ENCODE assay signal across 30 mouse cellular contexts in the genomic region with DNA sequence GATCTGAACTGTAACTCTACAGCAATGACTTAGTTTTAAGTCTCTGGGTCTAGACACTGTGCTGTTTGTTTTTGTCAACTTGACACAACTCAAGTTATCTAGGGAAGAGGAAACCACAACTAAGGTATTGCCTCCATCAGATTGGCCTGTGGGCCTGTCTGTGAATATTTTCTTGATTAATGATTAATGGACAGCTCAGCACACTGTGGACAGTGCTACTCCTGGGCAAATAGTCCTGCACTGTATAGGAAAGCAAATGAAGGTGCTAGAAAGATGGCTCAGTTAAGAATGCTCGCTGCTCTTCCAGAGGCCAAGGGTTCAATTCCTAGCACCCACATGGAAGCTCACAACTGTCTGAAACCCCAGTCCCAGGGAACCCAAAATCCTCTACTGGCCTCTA. TPM values are rescaled to one million over a fixed set of nuclear protein-coding genes. Genes with fewer than 3 reads are reported as not detected.
DNase-seq lines count a peak whose midpoint lies in the region; ATAC-seq and TF ChIP-seq lines count a peak whose summit lies in the region.
"Had no signal": no experiment of that assay in that cellular context is flagged by ENCODE, and none has a peak within 500 bp of the region (broad histone marks: within the 10 kb centered on the region; RNA-seq: fewer than 3 reads in every experiment).

No protein-coding gene starts in this region.

- no peaks in the 10 kb centered on the region; the same call in 1 of the 2 replicates for H3K36me3 ChIP-seq in kidney, adult 2 months (ENCODE audit: control insufficient read depth, insufficient read depth, low read length)
- H3K36me3 ChIP-seq in liver, embryonic 11.5 days (ENCODE audit: control insufficient read depth, insufficient read depth, low read length) = peaks cover 3% of the 10 kb centered on the region; the same call in 1 of the 2 replicates
- H3K36me3 ChIP-seq in liver, embryonic 16.5 days (ENCODE audit: control insufficient read depth, insufficient read depth) = no peaks in the 10 kb centered on the region

- no peak overlapping the region for H3K4me3 ChIP-seq in kidney, adult 2 months (ENCODE audit: insufficient read depth, low read depth, low read length)
- H3K4me3 ChIP-seq in liver, embryonic 11.5 days (ENCODE audit: low read depth, low read length) = no peak overlapping the region
- no peak overlapping the region for H3K4me3 ChIP-seq in liver, embryonic 16.5 days (ENCODE audit: low read depth, low read length)
- H3K4me3 ChIP-seq: embryonic facial prominence, embryonic 10.5 days; embryonic facial prominence, embryonic 15.5 days; forebrain, embryonic 13.5 days; gastrocnemius, adult 2 months; heart, adult 2 months; heart, embryonic 12.5 days; hindbrain, embryonic 15.5 days; layer of hippocampus, adult 2 months; limb, embryonic 13.5 days had no signal

- no peak overlapping the region for H3K9ac ChIP-seq in liver, embryonic 11.5 days (ENCODE audit: low read depth, low read length)
- H3K9ac ChIP-seq in liver, embryonic 16.5 days (ENCODE audit: low read depth, low read length) = no peak overlapping the region
- H3K9ac ChIP-seq: embryonic facial prominence, embryonic 15.5 days; forebrain, embryonic 13.5 days; heart, embryonic 12.5 days; hindbrain, embryonic 15.5 days; limb, embryonic 13.5 days; lung, embryonic 14.5 days had no signal

- TF ChIP-seq CTCF in kidney, adult 2 months (conservative IDR thresholded peaks at IDR 0.05; ENCODE audit: insufficient read depth, insufficient read length, low read depth, low read length) = no peak

- H3K4me1 ChIP-seq in kidney, adult 2 months (ENCODE audit: control insufficient read depth, insufficient read depth, low read length) = peaks cover 6% of the 10 kb centered on the region; the same call in 1 of the 2 replicates
- peaks cover 10% of the 10 kb centered on the region for H3K4me1 ChIP-seq in liver, embryonic 11.5 days (replicated peaks; ENCODE audit: control insufficient read depth, insufficient read depth, low read length)
- H3K4me1 ChIP-seq in liver, embryonic 16.5 days (ENCODE audit: control insufficient read depth, low read depth, low read length) = no peaks in the 10 kb centered on the region; the same call in 1 of the 2 replicates
- H3K4me1 ChIP-seq: embryonic facial prominence, embryonic 10.5 days; embryonic facial prominence, embryonic 15.5 days; forebrain, embryonic 13.5 days; hindbrain, embryonic 15.5 days; limb, embryonic 13.5 days had no signal

- H3K9me3 ChIP-seq in liver, embryonic 11.5 days (ENCODE audit: control insufficient read depth, low read length) = no peaks in the 10 kb centered on the region
- no peaks in the 10 kb centered on the region for H3K9me3 ChIP-seq in liver, embryonic 16.5 days (replicated peaks; ENCODE audit: control insufficient read depth, low read length)
- H3K9me3 ChIP-seq: embryonic facial prominence, embryonic 10.5 days; embryonic facial prominence, embryonic 15.5 days; forebrain, embryonic 13.5 days; G1E; heart, embryonic 12.5 days; hindbrain, embryonic 15.5 days; limb, embryonic 13.5 days had no signal

- peak; percentile 36 for DNase-seq in kidney, adult 2 months
- DNase-seq in kidney, postnatal 36 days = no peak
- DNase-seq in 416B (ENCODE audit: low read depth) = peak; percentile 8
- no peak for DNase-seq in liver, embryonic 11.5 days (ENCODE audit: low spot score)
- DNase-seq in heart, postnatal 4 days = no peak
- DNase-seq in frontal cortex, postnatal 25 days (ENCODE audit: low spot score in 2 of 2) = no peak
- no peak for DNase-seq in frontal cortex, postnatal 10 days (ENCODE audit: low spot score in 2 of 2)
- DNase-seq: adrenal gland, adult 8-10 months; cerebellum, adult 8-10 months; cerebellum, postnatal 25 days; gastrocnemius, adult 2 months; gastrocnemius, postnatal 36 days; heart, adult 2 months; kidney, postnatal 10 days; lung, embryonic 14.5 days; lung, postnatal 14 days; right cerebral cortex, postnatal 25 days; thymus, adult 2 months had no signal

- ATAC-seq in liver, embryonic 11.5 days (replicated peaks; ENCODE audit: low FRiP score) = peak; percentile 66
- ATAC-seq in liver, embryonic 16.5 days (ENCODE audit: low read depth) = peak; percentile 78
- ATAC-seq: forebrain, embryonic 13.5 days; inflammation-experienced regulatory T-cells, adult 6 months; midbrain, embryonic 16.5 days had no signal

- no peak for TF ChIP-seq POLR2A in kidney, adult 2 months (IDR thresholded peaks at IDR 0.05; ENCODE audit: low read depth, low read length)

- H3K4me2 ChIP-seq in liver, embryonic 11.5 days = no peak overlapping the region
- H3K4me2 ChIP-seq in liver, embryonic 16.5 days (ENCODE audit: low read depth, low read length) = no peak overlapping the region
- H3K4me2 ChIP-seq: embryonic facial prominence, embryonic 15.5 days; forebrain, embryonic 13.5 days; heart, embryonic 12.5 days; hindbrain, embryonic 15.5 days; limb, embryonic 13.5 days; lung, embryonic 14.5 days; midbrain, embryonic 11.5 days had no signal

- no peaks in the 10 kb centered on the region for H3K27me3 ChIP-seq in kidney, adult 2 months (replicated peaks; ENCODE audit: control insufficient read depth, insufficient read depth, low read length)
- no peaks in the 10 kb centered on the region for H3K27me3 ChIP-seq in liver, embryonic 11.5 days (replicated peaks; ENCODE audit: control insufficient read depth, insufficient read depth, low read length)
- H3K27me3 ChIP-seq in liver, embryonic 16.5 days (ENCODE audit: control insufficient read depth, insufficient read depth, low read depth, low read length) = no peaks in the 10 kb centered on the region
- H3K27me3 ChIP-seq: embryonic facial prominence, embryonic 15.5 days; forebrain, embryonic 13.5 days; heart, embryonic 12.5 days; hindbrain, embryonic 15.5 days; limb, embryonic 13.5 days had no signal

- 63% methylated on average over 1 of the region's 1 CpGs for WGBS in kidney, adult 2 months
- WGBS in liver, embryonic 11.5 days = 71% methylated on average over 1 of the region's 1 CpGs
- WGBS in liver, embryonic 16.5 days (ENCODE audit: insufficient replicate concordance) = 63% methylated on average over 1 of the region's 1 CpGs

- no peak overlapping the region for H3K27ac ChIP-seq in kidney, adult 2 months (ENCODE audit: insufficient read depth, low read depth, low read length)
- no peak overlapping the region for H3K27ac ChIP-seq in liver, embryonic 11.5 days (ENCODE audit: low read depth, low read length)
- H3K27ac ChIP-seq in liver, embryonic 16.5 days (ENCODE audit: low read length) = no peak overlapping the region
- H3K27ac ChIP-seq: embryonic facial prominence, embryonic 10.5 days; embryonic facial prominence, embryonic 15.5 days; forebrain, embryonic 13.5 days; gastrocnemius, adult 2 months; heart, adult 2 months; hindbrain, embryonic 15.5 days; layer of hippocampus, adult 2 months; limb, embryonic 13.5 days had no signal

RNA-seq across cellular contexts. Expression of a gene that starts 38.0 kb away (rescaled TPM):
- polyA plus RNA-seq in kidney, adult 2 months (2012; rRNA removed) = 6.4 and 6.5 TPM in 2 replicates
- polyA plus RNA-seq in liver, embryonic 11.5 days (2014; fragmentation: Nextera tagmentation; extraction: Ambion mirVana) = 6.8 and 7.2 TPM in 2 replicates
- 2.6 and 2.8 TPM in 2 replicates for polyA plus RNA-seq in liver, embryonic 16.5 days (2015; fragmentation: Nextera tagmentation; extraction: Ambion mirVana)
- total RNA-seq in heart, postnatal 4 days (2021) = 10 to 100 TPM; 49.7 to 52.8 TPM

Comparison
In these comparisons a context has a peak if more than half of its experiments do, and no peak if none do; other contexts are left out.
1. DNase-seq: peak in kidney, adult 2 months (single experiment) and 416B (single experiment); none in kidney, postnatal 36 days (0 of 2), liver, embryonic 11.5 days (single experiment), heart, postnatal 4 days (single experiment), frontal cortex, postnatal 25 days (0 of 2) and frontal cortex, postnatal 10 days (0 of 2).